ENCODE assay signal across 24 mouse cellular contexts in genomic region chr4:150595991-150596390, GRCm38 (mm10). TPM values are rescaled to one million over a fixed set of nuclear protein-coding genes. Genes with fewer than 3 reads are reported as not detected.
DNase-seq lines count a peak whose midpoint lies in the region; ATAC-seq and TF ChIP-seq lines count a peak whose summit lies in the region.
"Had no signal": no experiment of that assay in that cellular context is flagged by ENCODE, and none has a peak within 500 bp of the region (broad histone marks: within the 10 kb centered on the region; RNA-seq: fewer than 3 reads in every experiment).

No protein-coding gene starts in this region.

- no peak for TF ChIP-seq CTCF in gastrocnemius, adult 2 months (IDR thresholded peaks at IDR 0.05)
- no peak for TF ChIP-seq CTCF in layer of hippocampus, adult 2 months (conservative IDR thresholded peaks at IDR 0.05)

- no peaks in the 10 kb centered on the region for H3K9me3 ChIP-seq in lung, embryonic 16.5 days (ENCODE audit: control insufficient read depth, low read length)
- no peaks in the 10 kb centered on the region for H3K9me3 ChIP-seq in midbrain, embryonic 11.5 days (ENCODE audit: control insufficient read depth, low read length)
- H3K9me3 ChIP-seq: embryonic facial prominence, embryonic 13.5 days; forebrain, embryonic 12.5 days; heart, embryonic 12.5 days; hindbrain, embryonic 10.5 days had no signal

- H3K27ac ChIP-seq in gastrocnemius, adult 2 months, result peak overlapping the region; percentile 38; the same call in 1 of the 2 replicates
- H3K27ac ChIP-seq in layer of hippocampus, adult 2 months, result peak overlapping the region; percentile 41; the same call in 1 of the 2 replicates
- H3K27ac ChIP-seq in lung, embryonic 16.5 days (ENCODE audit: low read length), result peak overlapping the region; percentile 32; the same call in 1 of the 2 replicates
- H3K27ac ChIP-seq in midbrain, embryonic 11.5 days (ENCODE audit: low read depth, low read length), result no peak overlapping the region
- H3K27ac ChIP-seq: embryonic facial prominence, embryonic 13.5 days; forebrain, embryonic 12.5 days; heart, adult 2 months; hindbrain, embryonic 10.5 days had no signal

- H3K9ac ChIP-seq in lung, embryonic 16.5 days (ENCODE audit: low read length), result no peak overlapping the region
- no peak overlapping the region for H3K9ac ChIP-seq in midbrain, embryonic 11.5 days (ENCODE audit: low read length)
- H3K9ac ChIP-seq: embryonic facial prominence, embryonic 13.5 days; forebrain, embryonic 12.5 days; heart, embryonic 12.5 days had no signal

- H3K4me1 ChIP-seq in lung, embryonic 16.5 days (replicated peaks; ENCODE audit: control insufficient read depth, insufficient read depth, low read length), result peaks cover 57% of the 10 kb centered on the region
- H3K4me1 ChIP-seq in midbrain, embryonic 11.5 days (ENCODE audit: control insufficient read depth, insufficient read depth, low read length), result no peaks in the 10 kb centered on the region

- H3K4me3 ChIP-seq in gastrocnemius, adult 2 months, result no peak overlapping the region
- H3K4me3 ChIP-seq in layer of hippocampus, adult 2 months, result no peak overlapping the region
- no peak overlapping the region for H3K4me3 ChIP-seq in lung, embryonic 16.5 days (ENCODE audit: low read length)
- H3K4me3 ChIP-seq in midbrain, embryonic 11.5 days (ENCODE audit: low read depth, low read length), result no peak overlapping the region
- H3K4me3 ChIP-seq: embryonic facial prominence, embryonic 13.5 days; forebrain, embryonic 12.5 days; heart, adult 2 months; heart, embryonic 12.5 days; hindbrain, embryonic 10.5 days had no signal

- no peak for DNase-seq in gastrocnemius, adult 2 months
- DNase-seq in gastrocnemius, postnatal 4 days (ENCODE audit: low spot score in 2 of 2), result no peak
- no peak for DNase-seq in layer of hippocampus, adult 2 months (ENCODE audit: low spot score in 2 of 2)
- DNase-seq in layer of hippocampus, adult 11-12 months (ENCODE audit: low spot score), result no peak
- no peak for DNase-seq in lung, postnatal 10 days
- no peak for DNase-seq in midbrain, embryonic 11.5 days (ENCODE audit: low spot score, missing footprints)
- DNase-seq: adrenal gland, postnatal 14 days; cerebellum, adult 18-20 months; cerebellum, adult 9-11 months; cerebellum, postnatal 36 days; gastrocnemius, postnatal 36 days; heart, adult 2 months had no signal

- intact Hi-C loops in gastrocnemius, adult 2 months (cut with DNase I), result loop anchor here (5.0 kb wide), 2 partner anchors 39 to 109 kb away; no protein-coding TSS in a partner anchor

- H3K4me2 ChIP-seq in lung, embryonic 16.5 days (ENCODE audit: low read depth, low read length), result no peak overlapping the region
- H3K4me2 ChIP-seq in midbrain, embryonic 11.5 days, result no peak overlapping the region
- H3K4me2 ChIP-seq: embryonic facial prominence, embryonic 13.5 days; forebrain, embryonic 12.5 days; heart, embryonic 12.5 days had no signal

- no peaks in the 10 kb centered on the region for H3K27me3 ChIP-seq in lung, embryonic 16.5 days (ENCODE audit: control insufficient read depth, insufficient read depth, low read depth, low read length)
- no peaks in the 10 kb centered on the region for H3K27me3 ChIP-seq in midbrain, embryonic 11.5 days (ENCODE audit: control insufficient read depth, insufficient read depth, low read length)
- H3K27me3 ChIP-seq: embryonic facial prominence, embryonic 13.5 days; forebrain, embryonic 12.5 days; heart, embryonic 12.5 days had no signal

- no peaks in the 10 kb centered on the region for H3K36me3 ChIP-seq in lung, embryonic 16.5 days (ENCODE audit: control insufficient read depth, insufficient read depth, low read length)
- no peaks in the 10 kb centered on the region for H3K36me3 ChIP-seq in midbrain, embryonic 11.5 days (ENCODE audit: control insufficient read depth, insufficient read depth, low read length)
- H3K36me3 ChIP-seq: embryonic facial prominence, embryonic 13.5 days; forebrain, embryonic 12.5 days; heart, embryonic 12.5 days; hindbrain, embryonic 10.5 days had no signal

- 61% methylated on average over 5 of the region's 5 CpGs for WGBS in lung, embryonic 16.5 days
- WGBS in midbrain, embryonic 11.5 days, result 92% methylated on average over 5 of the region's 5 CpGs

- ATAC-seq in lung, embryonic 16.5 days (ENCODE audit: low read depth), result no peak
- no peak for ATAC-seq in midbrain, embryonic 11.5 days (ENCODE audit: low FRiP score)
- ATAC-seq: activated CD4-positive, CD25-positive, alpha-beta regulatory T cell, adult 4 months; forebrain, embryonic 16.5 days; hindbrain, embryonic 16.5 days had no signal

RNA-seq across cellular contexts. Expression of gene Slc45a1, which starts 56.0 kb away (rescaled TPM):
- total RNA-seq in gastrocnemius, adult 2 months (2021), result not detected
- not detected for total RNA-seq in gastrocnemius, postnatal 4 days (2021)
- total RNA-seq in layer of hippocampus, adult 2 months (2021), result 10 to 100 TPM; 39.7 to 40.1 TPM
- 0.14 and 0.15 TPM in 2 replicates for polyA plus RNA-seq in lung, embryonic 16.5 days (2015; fragmentation: Nextera tagmentation; extraction: Ambion mirVana)
- polyA plus RNA-seq in midbrain, embryonic 11.5 days (2014; fragmentation: Nextera tagmentation; extraction: Ambion mirVana), result 4.4 and 4.7 TPM in 2 replicates
- total RNA-seq: gastrocnemius, adult 8-10 months; gastrocnemius, postnatal 36 days; heart, adult 2 months; heart, postnatal 25 days; MEL had no signal
- polyA plus RNA-seq: heart, adult 2 months; heart, embryonic 12.5 days; heart, embryonic 16.5 days had no signal

Comparison
In these comparisons a context has a peak if more than half of its experiments do, and no peak if none do; other contexts are left out.
1. RNA of gene Slc45a1, which starts 56.0 kb away (total RNA-seq): 39.7 to 40.1 TPM in layer of hippocampus, adult 2 months; not detected in gastrocnemius, adult 2 months and not detected in gastrocnemius, postnatal 4 days; every median in the first group is over 10 times any median in the second.